Mouse (Mus musculus) MEL (cell line): ENCODE measurements around the gene Pde8a.

Experiments
- BHLHE40 ChIP-seq: IDR thresholded peaks from 2 replicates; pipeline ENCODE4 v1.6.1; 2012; ENCODE audit warnings: low read depth, mild to moderate bottlenecking, inconsistent platforms, low read length, improper control_type of control experiment, borderline replicate concordance
- CTCF ChIP-seq, 3 experiments: IDR thresholded peaks in 2 of 3; conservative IDR thresholded peaks in 1 of 3; 2 replicates each; pipeline ENCODE4 v1.5.1; 2011 to 2012; ENCODE audit warnings: low read length in 3 of 3, low read depth in 2 of 3, mild to moderate bottlenecking in 2 of 3, improper control_type of control experiment in 1 of 3, inconsistent platforms in 1 of 3, mixed read lengths in 1 of 3, moderate library complexity in 1 of 3; ENCODE audit not compliant: control insufficient read depth in 1 of 3, insufficient read depth in 1 of 3, poor library complexity in 1 of 3, severe bottlenecking in 1 of 3
- EP300 ChIP-seq, 2 experiments: IDR thresholded peaks; 2 replicates each; pipeline ENCODE4 v1.6.1; 2011; ENCODE audit warnings: improper control_type of control experiment in 2 of 2, low read length in 2 of 2, low read depth in 1 of 2, mild to moderate bottlenecking in 1 of 2
- GATA1 ChIP-seq: IDR thresholded peaks from 2 replicates; pipeline ENCODE4 v1.6.1; 2011; ENCODE audit warnings: low read depth, low read length, improper control_type of control experiment
- POLR2A ChIP-seq, 2 experiments: IDR thresholded peaks; 2 replicates each; pipeline ENCODE4 v1.6.1; 2011 to 2012; ENCODE audit warnings: low read length in 2 of 2, mild to moderate bottlenecking in 2 of 2, control low read depth in 1 of 2, improper control_type of control experiment in 1 of 2, low read depth in 1 of 2, moderate library complexity in 1 of 2; ENCODE audit not compliant: control insufficient read depth in 1 of 2, insufficient read depth in 1 of 2, poor library complexity in 1 of 2
- TAL1 ChIP-seq: IDR thresholded peaks from 2 replicates; pipeline ENCODE4 v1.6.1; 2012; ENCODE audit warnings: mild to moderate bottlenecking, inconsistent platforms, low read length, moderate library complexity, mixed read lengths

DNA sequence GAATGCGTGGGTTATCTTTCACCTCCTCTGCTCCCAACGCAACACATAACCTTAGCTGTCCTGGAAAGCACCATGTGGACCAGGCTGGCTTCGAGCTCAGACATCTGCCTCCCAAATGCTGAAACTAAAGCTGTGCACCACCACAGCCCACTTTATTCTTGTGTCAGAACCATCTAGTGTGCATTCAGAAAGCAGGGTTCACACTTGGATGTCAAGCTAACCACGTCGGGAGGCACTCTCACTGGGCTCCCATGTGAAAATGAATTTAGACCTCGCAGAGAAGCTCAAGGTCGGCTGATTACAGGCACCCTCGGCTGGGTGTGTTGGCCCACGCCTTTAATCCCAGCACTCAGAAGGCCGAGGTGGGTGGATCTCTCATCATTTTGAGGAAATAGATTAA lies 130.4 kb downstream of the Pde8a start:
- TF ChIP-seq POLR2A (IDR thresholded peaks at IDR 0.05; ENCODE audit: control insufficient read depth in 1 of 2, insufficient read depth in 1 of 2, low read depth in 1 of 2, low read length in 2 of 2, poor library complexity in 1 of 2) = peak in 1 of 2 experiments; percentile 18; a peak in 1 of 4 replicates
- TF ChIP-seq TAL1 = no peak
- TF ChIP-seq CTCF (IDR thresholded peaks at IDR 0.05 in 2 of 3, conservative IDR thresholded peaks at IDR 0.05 in 1 of 3; ENCODE audit: control insufficient read depth in 1 of 3, insufficient read depth in 1 of 3, low read depth in 2 of 3, low read length in 3 of 3, poor library complexity in 1 of 3, severe bottlenecking in 1 of 3) = no peak
- TF ChIP-seq BHLHE40 = no peak
- TF ChIP-seq GATA1 = no peak
- no peak for TF ChIP-seq EP300 (IDR thresholded peaks at IDR 0.05; ENCODE audit: low read depth in 1 of 2, low read length in 2 of 2)
